Mouse (Mus musculus): ENCODE measurements around the gene Anxa2. TPM values are rescaled to one million over a fixed set of nuclear protein-coding genes. Genes with fewer than 3 reads are reported as not detected.
A peak's percentile ranks its signal among the peaks of the same experiment; 100 is the strongest.

The Anxa2 gene
- total RNA-seq, 1 experiment = 344 TPM

GRCm38 (mm10) chr9:69451886-69452810 lies 1.3 kb upstream of the Anxa2 start:
- H3K36me3 ChIP-seq (ENCODE audit: control insufficient read depth, insufficient read depth, low read length, poor library complexity, severe bottlenecking) = no peaks in the 10 kb centered on the region
- H3K4me1 ChIP-seq (ENCODE audit: control insufficient read depth in 2 of 2, insufficient read depth in 2 of 2, low read length in 2 of 2, poor library complexity in 1 of 2) = peaks cover 0 to 15% of the 10 kb centered on the region in 2 experiments; a peak in 2 of 4 replicates
- no peak for TF ChIP-seq ZNF384 (IDR thresholded peaks at IDR 0.05; ENCODE audit: low read depth, low read length)
- TF ChIP-seq CHD2 (IDR thresholded peaks at IDR 0.05; ENCODE audit: low read depth, low read length) = no peak
- TF ChIP-seq HCFC1 (IDR thresholded peaks at IDR 0.05; ENCODE audit: borderline replicate concordance, insufficient read depth, low read length) = no peak
- no peak for TF ChIP-seq ZC3H11A (IDR thresholded peaks at IDR 0.05; ENCODE audit: borderline replicate concordance, low read depth, low read length)
- H3K9me3 ChIP-seq (ENCODE audit: control insufficient read depth, insufficient read depth, low read depth, low read length) = no peaks in the 10 kb centered on the region
- no peak overlapping the region for H3K9ac ChIP-seq (ENCODE audit: insufficient read depth, low read depth, low read length, poor library complexity, severe bottlenecking)
- no peak for DNase-seq (ENCODE audit: low read depth, low spot score)
- no peak overlapping the region for H3K27ac ChIP-seq (ENCODE audit: insufficient read depth, low read depth, low read length, poor library complexity, severe bottlenecking)
- in situ Hi-C loops (cut with MboI; ENCODE audit: low sequenced_read_pairs in 2 of 2, unreplicated experiment in 2 of 2) = no loop called here
- no peak overlapping the region for H3K4me3 ChIP-seq (ENCODE audit: insufficient read depth in 1 of 2, low read depth in 1 of 2, low read length in 2 of 2, poor library complexity in 1 of 2, severe bottlenecking in 1 of 2)

GRCm38 (mm10) chr9:69453901-69454666 lies 664 bp downstream of the Anxa2 start:
- no peak for DNase-seq (ENCODE audit: low read depth, low spot score)
- H3K9me3 ChIP-seq (ENCODE audit: control insufficient read depth, insufficient read depth, low read depth, low read length) = no peaks in the 10 kb centered on the region

GRCm38 (mm10) chr9:69454691-69455090 lies 1.3 kb downstream of the Anxa2 start:
- Histone ChIP-seq H3K4me3 (ENCODE audit: insufficient read depth in 1 of 2, low read depth in 1 of 2, low read length in 2 of 2, poor library complexity in 1 of 2, severe bottlenecking in 1 of 2) (peak overlapping the region in 1 of 2 experiments; percentile 75; a peak in 1 of 4 replicates), H3K9ac (ENCODE audit: insufficient read depth, low read depth, low read length, poor library complexity, severe bottlenecking) (no peak overlapping the region), H3K36me3 (ENCODE audit: control insufficient read depth, insufficient read depth, low read length, poor library complexity, severe bottlenecking) (no peaks in the 10 kb centered on the region), H3K4me1 (ENCODE audit: control insufficient read depth in 2 of 2, insufficient read depth in 2 of 2, low read length in 2 of 2, poor library complexity in 1 of 2) (peaks cover 9 to 38% of the 10 kb centered on the region in 2 experiments), H3K27ac (ENCODE audit: insufficient read depth, low read depth, low read length, poor library complexity, severe bottlenecking) (no peak overlapping the region), H3K9me3 (ENCODE audit: control insufficient read depth, insufficient read depth, low read depth, low read length) (no peaks in the 10 kb centered on the region)
- no peak for DNase-seq (ENCODE audit: low read depth, low spot score)
- in situ Hi-C loops (cut with MboI; ENCODE audit: low sequenced_read_pairs in 2 of 2, unreplicated experiment in 2 of 2) = no loop called here
- peak; percentile 68; the same call in 1 of the 2 replicates for TF ChIP-seq ZNF384 (IDR thresholded peaks at IDR 0.05; ENCODE audit: low read depth, low read length)
- TF ChIP-seq HCFC1 (IDR thresholded peaks at IDR 0.05; ENCODE audit: borderline replicate concordance, insufficient read depth, low read length) = no peak

More at GRCm38 (mm10) chr9:69453901-69454666, 664 bp downstream of the Anxa2 start:
- Histone ChIP-seq H3K4me1 (ENCODE audit: control insufficient read depth in 2 of 2, insufficient read depth in 2 of 2, low read length in 2 of 2, poor library complexity in 1 of 2) (peaks cover 6 to 31% of the 10 kb centered on the region in 2 experiments), H3K36me3 (ENCODE audit: control insufficient read depth, insufficient read depth, low read length, poor library complexity, severe bottlenecking) (no peaks in the 10 kb centered on the region), H3K27ac (ENCODE audit: insufficient read depth, low read depth, low read length, poor library complexity, severe bottlenecking) (0 out of 2 replicates have a peak overlapping the region, but pooled peaks have one; percentile 13), H3K9ac (ENCODE audit: insufficient read depth, low read depth, low read length, poor library complexity, severe bottlenecking) (peak overlapping the region; percentile 62), H3K4me3 (ENCODE audit: insufficient read depth in 1 of 2, low read depth in 1 of 2, low read length in 2 of 2, poor library complexity in 1 of 2, severe bottlenecking in 1 of 2) (peak overlapping the region; percentile 74 to 75)
- in situ Hi-C loops (cut with MboI; ENCODE audit: low sequenced_read_pairs in 2 of 2, unreplicated experiment in 2 of 2) = no loop called here
- TF ChIP-seq HCFC1 (IDR thresholded peaks at IDR 0.05; ENCODE audit: borderline replicate concordance, insufficient read depth, low read length) = no peak
- TF ChIP-seq ZC3H11A (IDR thresholded peaks at IDR 0.05; ENCODE audit: borderline replicate concordance, low read depth, low read length) = no peak
- TF ChIP-seq MAFK (IDR thresholded peaks at IDR 0.05; ENCODE audit: insufficient read depth, low read depth, low read length) = no peak
- TF ChIP-seq ZNF384 (IDR thresholded peaks at IDR 0.05; ENCODE audit: low read depth, low read length) = no peak
- TF ChIP-seq CHD2 (IDR thresholded peaks at IDR 0.05; ENCODE audit: low read depth, low read length) = no peak

GRCm38 (mm10) chr9:69455391-69455790 lies 2.0 kb downstream of the Anxa2 start:
- peaks cover 11 to 38% of the 10 kb centered on the region in 2 experiments for H3K4me1 ChIP-seq (ENCODE audit: control insufficient read depth in 2 of 2, insufficient read depth in 2 of 2, low read length in 2 of 2, poor library complexity in 1 of 2)
- TF ChIP-seq ZNF384 (IDR thresholded peaks at IDR 0.05; ENCODE audit: low read depth, low read length) = no peak
- TF ChIP-seq MAFK (IDR thresholded peaks at IDR 0.05; ENCODE audit: insufficient read depth, low read depth, low read length) = no peak
- TF ChIP-seq CHD2 (IDR thresholded peaks at IDR 0.05; ENCODE audit: low read depth, low read length) = no peak
- no peak for TF ChIP-seq HCFC1 (IDR thresholded peaks at IDR 0.05; ENCODE audit: borderline replicate concordance, insufficient read depth, low read length)
- no peak for TF ChIP-seq ZC3H11A (IDR thresholded peaks at IDR 0.05; ENCODE audit: borderline replicate concordance, low read depth, low read length)
- H3K36me3 ChIP-seq (ENCODE audit: control insufficient read depth, insufficient read depth, low read length, poor library complexity, severe bottlenecking) = no peaks in the 10 kb centered on the region
- H3K9me3 ChIP-seq (ENCODE audit: control insufficient read depth, insufficient read depth, low read depth, low read length) = no peaks in the 10 kb centered on the region
- H3K27ac ChIP-seq (ENCODE audit: insufficient read depth, low read depth, low read length, poor library complexity, severe bottlenecking) = no peak overlapping the region
- in situ Hi-C loops (cut with MboI; ENCODE audit: low sequenced_read_pairs in 2 of 2, unreplicated experiment in 2 of 2) = no loop called here
- DNase-seq (ENCODE audit: low read depth, low spot score) = no peak
- H3K9ac ChIP-seq (ENCODE audit: insufficient read depth, low read depth, low read length, poor library complexity, severe bottlenecking) = no peak overlapping the region
- H3K4me3 ChIP-seq (ENCODE audit: insufficient read depth in 1 of 2, low read depth in 1 of 2, low read length in 2 of 2, poor library complexity in 1 of 2, severe bottlenecking in 1 of 2) = no peak overlapping the region
